Mouse (Mus musculus) forebrain, embryonic 16.5 days (tissue): ENCODE results near the gene Scn10a. TPM values are rescaled to one million over a fixed set of nuclear protein-coding genes. Genes with fewer than 3 reads are reported as not detected.

ENCODE experiments used
- ATAC-seq: fragments of 200-750 bp; cut with Nextera tagmentation; 2 replicates; pipeline ENCODE4 v1.8.0; 2017; ENCODE audit warnings: mild to moderate bottlenecking, moderate library complexity
- H3K27ac ChIP-seq: fragments of 300-500 bp; sonication (generic); 2 replicates; pipeline ENCODE4 v1.5.1; 2014; ENCODE audit warnings: low read length, control low read depth
- H3K27me3 ChIP-seq: fragments of 300-500 bp; sonication (generic); replicated peaks from 2 replicates; pipeline ENCODE4 v1.6.1; 2014; ENCODE audit warnings: low read length; ENCODE audit not compliant: control insufficient read depth, insufficient read depth
- H3K36me3 ChIP-seq: fragments of 300-500 bp; sonication (generic); 2 replicates; pipeline ENCODE4 v1.6.1; 2014; ENCODE audit not compliant: control insufficient read depth, insufficient read depth
- H3K4me1 ChIP-seq: fragments of 300-500 bp; sonication (generic); replicated peaks from 2 replicates; pipeline ENCODE4 v1.6.1; 2014; ENCODE audit warnings: low read length; ENCODE audit not compliant: control insufficient read depth, insufficient read depth
- H3K4me2 ChIP-seq: fragments of 300-500 bp; sonication (generic); 2 replicates; pipeline ENCODE4 v1.6.1; 2014; ENCODE audit warnings: mild to moderate bottlenecking, low read length, control low read depth
- H3K4me3 ChIP-seq: fragments of 300-500 bp; sonication (generic); replicated peaks from 2 replicates; pipeline ENCODE4 v1.5.1; 2014; ENCODE audit warnings: mild to moderate bottlenecking, low read length, control low read depth
- H3K9ac ChIP-seq: fragments of 300-500 bp; sonication (generic); replicated peaks from 2 replicates; pipeline ENCODE4 v1.6.1; 2014; ENCODE audit warnings: low read depth, low read length, control low read depth
- H3K9me3 ChIP-seq: fragments of 300-500 bp; sonication (generic); 2 replicates; pipeline ENCODE4 v1.6.1; 2016; ENCODE audit warnings: low read length; ENCODE audit not compliant: control insufficient read depth
- WGBS: fragments of 180-500 bp; shearing (Covaris S2); extraction: QIAGEN DNeasy Blood & Tissue Kit; methylation state at CpG from one replicate; pipeline ENCODE4 v1.1.7; 2014; 5-methylcytosine and 5-hydroxymethylcytosine counted together
- polyA plus RNA-seq: library from polyadenylated mRNA; unstranded; fragments of >200 nt; fragmentation: Nextera tagmentation; extraction: Ambion mirVana; gene quantifications from 2 replicates; pipeline ENCODE4 v1.2.1, GENCODE M21; 2015

Gene Scn10a
- polyA plus RNA-seq, 1 experiment from 2014 or later, result 0.09 TPM

- ATAC-seq, result no peak
- H3K9ac ChIP-seq, result no peak overlapping the region
- H3K27ac ChIP-seq, result no peak overlapping the region
- H3K4me3 ChIP-seq, result no peak overlapping the region
- no peaks in the 10 kb centered on the region for H3K9me3 ChIP-seq
- H3K4me1 ChIP-seq, result peaks cover 16% of the 10 kb centered on the region
- H3K4me2 ChIP-seq, result no peak overlapping the region
- no peaks in the 10 kb centered on the region for H3K36me3 ChIP-seq
- no peaks in the 10 kb centered on the region for H3K27me3 ChIP-seq
- WGBS, result 72% methylated on average over 8 of the region's 8 CpGs
These were observed 90.3 kb downstream of the Scn10a start for GRCm38 (mm10) chr9:119628690-119629268.

GRCm38 (mm10) chr9:119627227-119627626 is 91.9 kb downstream of the Scn10a start:
- Histone ChIP-seq H3K36me3 (no peaks in the 10 kb centered on the region), H3K27me3 (no peaks in the 10 kb centered on the region), H3K9me3 (no peaks in the 10 kb centered on the region), H3K4me3 (no peak overlapping the region), H3K27ac (no peak overlapping the region), H3K4me1 (peaks cover 8% of the 10 kb centered on the region), H3K9ac (no peak overlapping the region), H3K4me2 (no peak overlapping the region)
- no peak for ATAC-seq
- 82% methylated on average over 6 of the region's 6 CpGs for WGBS

- Histone ChIP-seq H3K9me3 (no peaks in the 10 kb centered on the region), H3K27me3 (no peaks in the 10 kb centered on the region), H3K9ac (no peak overlapping the region), H3K4me3 (no peak overlapping the region), H3K27ac (no peak overlapping the region), H3K4me2 (no peak overlapping the region), H3K4me1 (no peaks in the 10 kb centered on the region), H3K36me3 (no peaks in the 10 kb centered on the region)
- ATAC-seq, result no peak
- 86% methylated on average over 4 of the region's 4 CpGs for WGBS
These were observed 95.0 kb downstream of the Scn10a start for GRCm38 (mm10) chr9:119624151-119624550.

GRCm38 (mm10) chr9:119614798-119615197 is 104.3 kb downstream of the Scn10a start:
- ATAC-seq, result no peak
- 78% methylated on average over 6 of the region's 6 CpGs for WGBS
- Histone ChIP-seq H3K4me2 (no peak overlapping the region), H3K36me3 (no peaks in the 10 kb centered on the region), H3K27me3 (no peaks in the 10 kb centered on the region), H3K4me1 (no peaks in the 10 kb centered on the region), H3K27ac (no peak overlapping the region), H3K4me3 (no peak overlapping the region), H3K9me3 (no peaks in the 10 kb centered on the region), H3K9ac (no peak overlapping the region)

GRCm38 (mm10) chr9:119610563-119611166 is 108.5 kb downstream of the Scn10a start:
- Histone ChIP-seq H3K4me1 (no peaks in the 10 kb centered on the region), H3K4me3 (no peak overlapping the region), H3K9ac (no peak overlapping the region), H3K4me2 (no peak overlapping the region), H3K9me3 (no peaks in the 10 kb centered on the region), H3K36me3 (no peaks in the 10 kb centered on the region), H3K27me3 (no peaks in the 10 kb centered on the region), H3K27ac (no peak overlapping the region)
- ATAC-seq, result no peak
- WGBS, result 74% methylated on average over 7 of the region's 7 CpGs

GRCm38 (mm10) chr9:119606906-119607305 is 112.2 kb downstream of the Scn10a start:
- H3K9ac ChIP-seq, result no peak overlapping the region
- H3K9me3 ChIP-seq, result no peaks in the 10 kb centered on the region
- H3K4me2 ChIP-seq, result no peak overlapping the region
- no peak overlapping the region for H3K4me3 ChIP-seq
- ATAC-seq, result no peak
- H3K36me3 ChIP-seq, result no peaks in the 10 kb centered on the region
- no peaks in the 10 kb centered on the region for H3K27me3 ChIP-seq
- H3K4me1 ChIP-seq, result no peaks in the 10 kb centered on the region
- WGBS, result 95% methylated on average over 5 of the region's 5 CpGs
- H3K27ac ChIP-seq, result no peak overlapping the region

GRCm38 (mm10) chr9:119604607-119605006 is 114.5 kb downstream of the Scn10a start:
- WGBS, result 59% methylated on average over 8 of the region's 8 CpGs
- H3K27me3 ChIP-seq, result no peaks in the 10 kb centered on the region

GRCm38 (mm10) chr9:119598501-119598900 is 120.6 kb downstream of the Scn10a start:
- 93% methylated on average over 10 of the region's 10 CpGs for WGBS
- Histone ChIP-seq H3K27ac (no peak overlapping the region), H3K27me3 (no peaks in the 10 kb centered on the region), H3K4me3 (no peak overlapping the region), H3K9me3 (no peaks in the 10 kb centered on the region), H3K9ac (no peak overlapping the region), H3K4me2 (no peak overlapping the region), H3K4me1 (no peaks in the 10 kb centered on the region), H3K36me3 (no peaks in the 10 kb centered on the region)
- ATAC-seq, result no peak

More at GRCm38 (mm10) chr9:119604607-119605006, 114.5 kb downstream of the Scn10a start:
- Histone ChIP-seq H3K9me3 (no peaks in the 10 kb centered on the region), H3K4me1 (no peaks in the 10 kb centered on the region), H3K27ac (no peak overlapping the region), H3K4me2 (no peak overlapping the region), H3K9ac (no peak overlapping the region), H3K4me3 (no peak overlapping the region), H3K36me3 (no peaks in the 10 kb centered on the region)
- no peak for ATAC-seq

- no peak overlapping the region for H3K4me3 ChIP-seq
- no peak; the same call in 1 of the 2 replicates for ATAC-seq
- WGBS, result 84% methylated on average over 8 of the region's 8 CpGs
These were observed 121.8 kb downstream of the Scn10a start for GRCm38 (mm10) chr9:119597332-119597731.

More at GRCm38 (mm10) chr9:119597332-119597731, 121.8 kb downstream of the Scn10a start:
- Histone ChIP-seq H3K27ac (no peak overlapping the region), H3K27me3 (no peaks in the 10 kb centered on the region), H3K36me3 (no peaks in the 10 kb centered on the region), H3K9ac (no peak overlapping the region), H3K4me2 (no peak overlapping the region), H3K9me3 (no peaks in the 10 kb centered on the region), H3K4me1 (no peaks in the 10 kb centered on the region)
